Mouse (Mus musculus) MEL-GATA-1-ER (cell line): Measurements from ENCODE around the gene Rasl11b.

Source experiments
- DNase-seq: peaks from one replicate; pipeline ENCODE4 v3.0.0-alpha.2; 2012; ENCODE audit warnings: low read depth; ENCODE audit errors: extremely low read depth

Rasl11b gene

GRCm38 (mm10) chr5:74194841-74195613 lies at the start of gene Rasl11b:
Rasl11b (plus strand) TSS chr5:74195286.
- DNase-seq: peak; percentile 36

- DNase-seq: no peak
These were observed 47.5 kb upstream of the Rasl11b start for GRCm38 (mm10) chr5:74147631-74148030.

GRCm38 (mm10) chr5:74149975-74150374 lies 45.1 kb upstream of the Rasl11b start:
- no peak for DNase-seq

GRCm38 (mm10) chr5:74151774-74152173 lies 43.3 kb upstream of the Rasl11b start:
- DNase-seq: no peak

GRCm38 (mm10) chr5:74155860-74156351 lies 39.2 kb upstream of the Rasl11b start:
- no peak for DNase-seq

- no peak for DNase-seq
These were observed 36.0 kb upstream of the Rasl11b start for GRCm38 (mm10) chr5:74158929-74159632.

- DNase-seq: no peak
These were observed 35.2 kb upstream of the Rasl11b start for GRCm38 (mm10) chr5:74159906-74160305.

GRCm38 (mm10) chr5:74160349-74160748 lies 34.7 kb upstream of the Rasl11b start:
- no peak for DNase-seq

- no peak for DNase-seq
These were observed 33.7 kb upstream of the Rasl11b start for GRCm38 (mm10) chr5:74161297-74161926.

- no peak for DNase-seq
These were observed 33.1 kb upstream of the Rasl11b start for GRCm38 (mm10) chr5:74162013-74162412.

- no peak for DNase-seq
These were observed 31.9 kb upstream of the Rasl11b start for GRCm38 (mm10) chr5:74163141-74163540.

- DNase-seq: no peak
These were observed 30.5 kb upstream of the Rasl11b start for GRCm38 (mm10) chr5:74164547-74164946.

- no peak for DNase-seq
These were observed 28.4 kb upstream of the Rasl11b start for GRCm38 (mm10) chr5:74166642-74167041.

GRCm38 (mm10) chr5:74168085-74168484 lies 27.0 kb upstream of the Rasl11b start:
- DNase-seq: no peak

- DNase-seq: no peak
These were observed 23.3 kb upstream of the Rasl11b start for GRCm38 (mm10) chr5:74171768-74172167.

GRCm38 (mm10) chr5:74172208-74172607 lies 22.9 kb upstream of the Rasl11b start:
- DNase-seq: no peak

- no peak for DNase-seq
These were observed 21.8 kb upstream of the Rasl11b start for GRCm38 (mm10) chr5:74173162-74173844.

- DNase-seq: no peak
These were observed 19.4 kb upstream of the Rasl11b start for GRCm38 (mm10) chr5:74175526-74176270.

GRCm38 (mm10) chr5:74180216-74180615 lies 14.9 kb upstream of the Rasl11b start:
- no peak for DNase-seq

GRCm38 (mm10) chr5:74183118-74183517 lies 12.0 kb upstream of the Rasl11b start:
- DNase-seq: no peak

GRCm38 (mm10) chr5:74184607-74185006 lies 10.5 kb upstream of the Rasl11b start:
- DNase-seq: no peak
